Mouse (Mus musculus) fibroblast of lung, adult 2 months (primary cell): ENCODE measurements at regions not wholly inside any gene's neighbourhood (a gene's known extent, or its start where the extent isn't known, plus 50 kb on each side); places are given as distances from the start of the nearest gene placed in this dataset.
A peak's percentile ranks its signal among the peaks of the same experiment; 100 is the strongest.

Experiments used
- DNase-seq: peaks from one replicate; pipeline ENCODE4 v3.0.0-alpha.2; 2011; ENCODE audit warnings: low read depth

- DNase-seq: no peak
These were observed 318.6 kb downstream of the Serpinb8 start for GRCm38 (mm10) chr1:107908236-107909063.

- DNase-seq: no peak
These were observed 325.1 kb downstream of the Serpinb8 start for GRCm38 (mm10) chr1:107914671-107915590.

- no peak for DNase-seq
These were observed 327.2 kb downstream of the Serpinb8 start for GRCm38 (mm10) chr1:107917037-107917436.

- no peak for DNase-seq
These were observed 351.9 kb downstream of the Serpinb8 start for GRCm38 (mm10) chr1:107941601-107942270.

GRCm38 (mm10) chr1:107946204-107946939 lies 356.6 kb downstream of the Serpinb8 start:
- no peak for DNase-seq

- DNase-seq: no peak
These were observed 360.6 kb downstream of the Serpinb8 start for GRCm38 (mm10) chr1:107950396-107950795.

GRCm38 (mm10) chr1:107961009-107961408 lies 371.2 kb downstream of the Serpinb8 start:
- DNase-seq: no peak

GRCm38 (mm10) chr1:107975626-107976335 lies 386.0 kb downstream of the Serpinb8 start:
- no peak for DNase-seq

GRCm38 (mm10) chr1:107977686-107978085 lies 387.9 kb downstream of the Serpinb8 start:
- DNase-seq: no peak

- DNase-seq: no peak
These were observed 388.6 kb downstream of the Serpinb8 start for GRCm38 (mm10) chr1:107978411-107978810.

GRCm38 (mm10) chr1:107985646-107986045 lies 395.8 kb downstream of the Serpinb8 start:
- no peak for DNase-seq

- DNase-seq: no peak
These were observed 398.3 kb downstream of the Serpinb8 start for GRCm38 (mm10) chr1:107988076-107988475.

GRCm38 (mm10) chr1:107993013-107993412 lies 403.2 kb downstream of the Serpinb8 start:
- no peak for DNase-seq

- DNase-seq: no peak
These were observed 434.0 kb downstream of the Serpinb8 start for GRCm38 (mm10) chr1:108023721-108024353.

GRCm38 (mm10) chr1:108024705-108025104 lies 434.9 kb downstream of the Serpinb8 start:
- no peak for DNase-seq

- no peak for DNase-seq
These were observed 436.7 kb downstream of the Serpinb8 start for GRCm38 (mm10) chr1:108026461-108026860.

GRCm38 (mm10) chr1:108046194-108046593 lies 456.4 kb downstream of the Serpinb8 start:
- DNase-seq: peak; percentile 2

GRCm38 (mm10) chr1:108046857-108047714 lies 457.3 kb downstream of the Serpinb8 start:
- DNase-seq: no peak

- DNase-seq: no peak
These were observed 504.8 kb downstream of the Serpinb8 start for GRCm38 (mm10) chr1:108094622-108095021.
